Comparison of ENCODE assay signal across 18 mouse cellular contexts in genomic region chr6:14122311-14122710, GRCm38 (mm10).
"Had no signal": no experiment of that assay in that cellular context is flagged by ENCODE, and none has a peak within 500 bp of the region (broad histone marks: within the 10 kb centered on the region; RNA-seq: fewer than 3 reads in every experiment).

No protein-coding gene starts in this region.

- H3K36me3 ChIP-seq: liver, embryonic 15.5 days; lung, embryonic 15.5 days; neural tube, embryonic 13.5 days; stomach, embryonic 15.5 days had no signal

- DNase-seq: liver, postnatal 0 days; lung, adult 2 months; lung, postnatal 14 days; lung, postnatal 36 days; midbrain, embryonic 14.5 days; right cerebral cortex, postnatal 14 days; thymus, adult 2 months; thymus, postnatal 25 days; thymus, postnatal 4 days had no signal

- H3K9ac ChIP-seq: liver, embryonic 15.5 days; liver, postnatal 0 days; lung, embryonic 15.5 days; neural tube, embryonic 13.5 days; stomach, embryonic 15.5 days had no signal

- H3K9me3 ChIP-seq: liver, embryonic 15.5 days; lung, embryonic 15.5 days; neural tube, embryonic 13.5 days; stomach, embryonic 15.5 days had no signal

- H3K4me3 ChIP-seq: liver, embryonic 15.5 days; lung, embryonic 15.5 days; megakaryocyte, embryonic 14.5 days; neural tube, embryonic 13.5 days; stomach, embryonic 15.5 days had no signal

- H3K4me1 ChIP-seq: liver, embryonic 15.5 days; lung, embryonic 15.5 days; megakaryocyte, embryonic 14.5 days; neural tube, embryonic 13.5 days; stomach, embryonic 15.5 days had no signal

- H3K27ac ChIP-seq: liver, embryonic 15.5 days; lung, embryonic 15.5 days; macrophage; neural tube, embryonic 13.5 days; stomach, embryonic 15.5 days; stomach, postnatal 0 days had no signal

- H3K27me3 ChIP-seq: liver, embryonic 15.5 days; lung, embryonic 15.5 days; megakaryocyte, embryonic 14.5 days; neural tube, embryonic 13.5 days; stomach, embryonic 15.5 days had no signal

- ATAC-seq: liver, postnatal 0 days; lung, postnatal 0 days had no signal

- H3K4me2 ChIP-seq: liver, embryonic 15.5 days; lung, embryonic 15.5 days; midbrain, embryonic 11.5 days; neural tube, embryonic 13.5 days; stomach, embryonic 15.5 days had no signal
